Mouse (Mus musculus) monocyte, adult 2 months (primary cell): ENCODE data around the gene Wbp2nl.
"Not testable (repeated sequence)": the region's sequence is repeated elsewhere in the genome, so short reads cannot be mapped to it uniquely, and the experiment has no call there.

Experiments
- DNase-seq, 2 experiments: peaks; one replicate each; pipeline ENCODE4 v3.0.0; 2022; ENCODE audit warnings: low spot score in 2 of 2, low read depth in 1 of 2

Wbp2nl gene

GRCm38 (mm10) chr15:82347852-82348251 lies 49.1 kb downstream of the Wbp2nl start:
- no peak for DNase-seq

DNA sequence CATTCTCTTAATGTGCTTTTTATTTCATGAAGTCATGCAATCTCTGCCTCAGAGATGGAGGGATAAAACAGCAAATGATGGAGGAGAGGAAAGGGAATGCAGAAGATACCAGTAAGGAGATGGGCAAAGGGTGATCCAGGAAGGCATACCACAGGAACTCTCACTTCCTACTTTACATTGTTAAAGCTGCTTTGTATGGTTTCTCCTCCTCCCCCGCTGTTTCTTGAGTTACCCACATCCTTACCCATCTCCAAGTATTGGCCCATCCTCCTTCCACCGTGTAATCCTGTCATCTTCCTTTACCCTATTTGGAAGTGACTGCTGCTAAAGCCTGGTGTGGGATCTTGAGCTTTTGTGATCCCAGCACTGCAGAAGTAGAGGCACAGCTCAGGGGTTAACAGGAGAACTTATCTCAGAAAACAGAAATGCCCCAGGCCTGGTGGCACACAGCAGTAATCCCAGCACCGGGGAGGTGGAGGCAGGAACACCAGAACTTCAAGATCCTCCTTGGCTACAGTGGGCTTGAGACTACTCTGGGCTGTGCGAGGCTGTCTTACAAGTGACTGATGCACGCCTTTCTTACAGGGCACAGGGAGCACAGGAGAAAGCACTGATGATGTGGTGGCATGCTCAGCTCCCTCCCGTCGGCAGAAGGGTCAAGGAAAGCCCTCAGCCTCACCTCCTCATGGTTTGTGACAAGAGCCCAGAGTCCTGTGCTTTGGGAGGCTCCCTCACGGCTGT lies 49.7 kb downstream of the Wbp2nl start:
- DNase-seq, result no peak

DNA sequence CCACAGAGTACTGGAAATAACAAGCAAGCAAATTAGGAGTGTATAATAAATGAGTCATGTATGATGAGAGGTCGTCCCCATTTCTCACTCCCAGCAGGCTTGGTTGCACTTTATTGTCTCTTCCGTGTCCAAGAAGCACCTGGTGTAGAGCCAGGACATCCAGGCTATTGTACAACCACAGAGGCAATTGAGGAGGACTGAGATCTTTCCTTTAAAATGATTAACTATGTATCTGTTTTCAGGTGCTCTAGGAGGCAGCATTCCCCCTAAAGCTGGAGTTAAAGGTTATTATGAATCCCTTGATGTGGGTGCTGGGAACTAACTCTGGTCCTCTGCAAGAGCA lies 50.2 kb downstream of the Wbp2nl start:
- DNase-seq, result no peak

DNA sequence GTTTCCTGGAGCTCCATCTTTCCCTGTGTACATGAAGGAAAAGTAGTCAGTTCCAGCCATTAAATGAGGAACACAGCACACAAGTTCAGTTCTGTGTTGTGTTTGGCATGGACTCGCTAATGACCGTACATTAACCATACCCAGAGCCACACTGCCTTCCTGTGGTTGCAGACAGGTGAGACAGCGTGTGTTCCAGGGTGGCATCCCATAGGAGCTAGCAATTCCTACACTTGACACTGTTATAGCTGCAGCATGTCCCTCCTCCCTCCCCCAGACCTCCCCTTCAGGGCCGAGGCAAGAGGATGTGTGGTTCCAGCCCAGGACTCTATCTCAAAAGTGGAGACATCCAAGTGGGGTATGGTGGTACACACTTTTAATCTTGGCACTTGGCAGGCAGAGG lies 51.6 kb downstream of the Wbp2nl start:
- DNase-seq, result no peak

DNA sequence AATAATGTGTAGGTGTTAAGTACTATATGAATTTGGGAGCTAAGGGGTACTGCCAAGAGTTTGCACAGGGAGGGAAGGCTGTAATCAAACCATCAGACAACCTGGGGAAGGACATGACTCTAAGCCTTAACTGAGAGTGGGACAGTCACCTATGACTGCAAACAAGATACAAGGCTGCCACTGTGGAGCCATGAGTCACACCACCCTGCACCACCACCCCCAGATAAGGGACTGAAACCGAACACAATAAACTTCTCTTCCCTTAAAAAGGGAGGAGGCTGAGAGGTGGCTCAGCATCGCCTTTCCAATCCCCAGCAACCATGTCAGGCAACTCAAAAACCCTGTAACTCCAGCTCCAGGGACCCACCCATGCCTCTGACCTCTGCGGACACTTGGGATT lies 52.7 kb downstream of the Wbp2nl start:
- DNase-seq, result no peak

GRCm38 (mm10) chr15:82353078-82353744 lies 54.5 kb downstream of the Wbp2nl start:
- DNase-seq, result no peak

DNA sequence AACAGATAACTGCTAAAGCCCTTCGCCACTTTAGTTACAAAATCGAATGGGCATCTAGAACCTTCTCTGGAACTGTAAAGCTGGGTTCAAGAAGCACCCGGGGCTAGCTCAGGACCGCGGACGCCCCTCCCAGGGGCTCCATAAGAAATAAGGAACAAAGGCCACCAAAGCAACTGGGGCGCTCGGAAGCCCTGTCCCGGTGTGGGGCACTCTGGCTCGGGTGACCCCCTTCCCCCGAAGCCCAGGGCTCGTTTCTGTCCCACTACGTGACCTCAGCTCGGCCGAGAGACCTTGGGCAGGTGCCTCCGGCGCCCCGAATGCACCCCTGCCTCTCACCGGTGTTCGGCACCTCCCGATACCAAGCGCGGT lies 55.0 kb downstream of the Wbp2nl start:
- DNase-seq, result no peak

DNA sequence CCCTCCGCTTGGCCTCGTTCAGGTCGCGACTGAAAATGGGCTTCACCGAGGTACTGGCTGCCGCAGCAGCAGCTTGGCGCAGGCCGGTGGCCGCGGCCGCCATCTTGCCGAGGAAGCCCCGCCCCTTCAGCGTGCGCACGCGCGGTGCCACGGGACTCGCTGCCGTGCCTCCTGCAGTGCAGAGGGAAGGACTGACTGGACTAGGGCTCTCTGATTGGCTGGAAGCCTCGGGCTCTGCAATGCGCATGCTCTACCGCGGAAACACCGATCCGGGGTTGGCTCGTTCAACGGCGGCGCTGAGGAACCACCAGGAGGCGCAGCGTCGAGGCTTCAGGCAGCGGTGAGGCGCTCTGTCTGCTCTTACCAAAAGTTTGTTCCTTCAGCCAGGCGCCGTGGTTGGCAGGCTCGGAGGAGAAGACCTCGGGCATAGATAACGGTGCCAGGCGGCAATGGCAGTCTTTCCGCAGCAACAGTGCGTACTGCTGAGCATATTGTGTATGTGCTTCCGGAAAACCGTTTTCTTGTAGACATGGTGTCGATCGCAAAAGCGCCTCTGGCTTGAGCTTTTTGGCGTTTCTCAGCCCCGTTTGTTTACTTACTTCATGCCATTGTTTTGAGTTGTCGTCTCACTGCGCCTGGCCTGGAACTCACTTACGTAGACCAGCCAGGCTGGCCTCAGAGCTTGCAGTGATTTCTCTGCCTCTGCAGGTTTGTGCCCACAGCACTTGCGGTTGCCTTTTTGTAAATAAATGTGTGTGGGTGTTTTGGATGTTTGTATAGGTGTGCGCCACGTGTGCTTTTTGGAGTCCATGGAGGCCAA lies 55.6 kb downstream of the Wbp2nl start, which contains the start of gene Ndufa6:
Gene Ndufa6, minus strand, starts transcription at position 197 of the 820 bp plus-strand sequence.
- DNase-seq, result peak; percentile 92 to 93

- DNase-seq, result no peak
Observed at GRCm38 (mm10) chr15:82358431-82359260, 59.9 kb downstream of the Wbp2nl start.

DNA sequence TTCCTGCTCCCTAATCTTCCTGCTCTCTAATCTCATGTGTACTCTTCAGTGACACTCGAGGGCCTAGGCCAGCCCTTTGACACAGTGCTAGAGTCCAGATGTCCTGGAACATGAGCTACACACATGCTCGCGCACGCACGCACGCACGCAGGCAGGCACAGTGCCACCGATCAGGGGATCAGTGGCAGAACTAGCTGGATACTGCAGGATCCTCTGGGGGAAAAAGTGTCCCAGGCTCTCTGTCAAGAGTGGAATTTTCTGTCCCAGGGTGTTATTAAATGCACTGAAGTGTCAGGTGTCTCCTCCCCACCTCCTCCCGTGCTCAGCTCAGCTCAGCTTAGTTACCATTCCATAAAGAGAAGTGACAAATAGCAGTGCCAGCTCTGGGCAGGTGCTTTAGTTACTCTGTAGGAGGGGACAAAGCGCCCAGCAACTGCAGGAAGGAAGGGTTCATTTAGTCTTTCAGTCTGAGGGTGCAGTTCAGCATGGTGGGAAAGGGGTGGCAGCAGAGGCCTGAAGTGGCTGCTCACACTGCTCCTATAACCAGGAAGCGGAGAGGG lies 62.8 kb downstream of the Wbp2nl start:
- DNase-seq, result no peak

- no peak for DNase-seq
Observed at GRCm38 (mm10) chr15:82362234-82362633, 63.5 kb downstream of the Wbp2nl start.

GRCm38 (mm10) chr15:82363801-82364200 lies 65.0 kb downstream of the Wbp2nl start:
- not testable (repeated sequence) for DNase-seq
